Mouse (Mus musculus) embryonic facial prominence, embryonic 14.5 days (tissue): ENCODE data around the gene Trpv6. TPM values are rescaled to one million over a fixed set of nuclear protein-coding genes. Genes with fewer than 3 reads are reported as not detected.

ENCODE experiments used
- ATAC-seq: fragments of 200-750 bp; cut with Nextera tagmentation; 2 replicates; pipeline ENCODE4 v1.8.0; 2017; ENCODE audit warnings: low read depth, moderate number of reproducible peaks, moderate TSS enrichment
- DNase-seq: peaks from one replicate; pipeline ENCODE4 v3.0.0-alpha.2; 2015; ENCODE audit warnings: low spot score
- H3K27ac ChIP-seq: fragments of 300-500 bp; sonication (generic); replicated peaks from 2 replicates; pipeline ENCODE4 v1.5.1; 2014; ENCODE audit warnings: low read depth, mild to moderate bottlenecking, low read length, moderate library complexity
- H3K27me3 ChIP-seq: fragments of 300-500 bp; sonication (generic); replicated peaks from 2 replicates; pipeline ENCODE4 v1.6.1; 2014; ENCODE audit warnings: low read length; ENCODE audit not compliant: control insufficient read depth, insufficient read depth
- H3K36me3 ChIP-seq: fragments of 300-500 bp; sonication (generic); 2 replicates; pipeline ENCODE4 v1.6.1; 2014; ENCODE audit warnings: low read length, mixed read lengths; ENCODE audit not compliant: control insufficient read depth, insufficient read depth
- H3K4me1 ChIP-seq: fragments of 300-500 bp; sonication (generic); 2 replicates; pipeline ENCODE4 v1.6.1; 2014; ENCODE audit warnings: antibody characterized with exemption, low read length; ENCODE audit not compliant: control insufficient read depth, insufficient read depth
- H3K4me2 ChIP-seq: fragments of 300-500 bp; sonication (generic); 2 replicates; pipeline ENCODE4 v1.6.1; 2014; ENCODE audit warnings: low read depth, mild to moderate bottlenecking, low read length, moderate library complexity, mixed read lengths
- H3K4me3 ChIP-seq: fragments of 300-500 bp; sonication (generic); 2 replicates; pipeline ENCODE4 v1.5.1; 2014; ENCODE audit warnings: low read depth, mild to moderate bottlenecking, low read length
- H3K9ac ChIP-seq: fragments of 300-500 bp; sonication (generic); 2 replicates; pipeline ENCODE4 v1.6.1; 2014; ENCODE audit warnings: low read depth, mild to moderate bottlenecking, low read length, moderate library complexity, mixed read lengths
- H3K9me3 ChIP-seq: fragments of 300-500 bp; sonication (generic); 2 replicates; pipeline ENCODE4 v1.6.1; 2016; ENCODE audit warnings: low read length; ENCODE audit not compliant: control insufficient read depth
- WGBS: fragments of 180-500 bp; shearing (Covaris S2); extraction: QIAGEN DNeasy Blood & Tissue Kit; methylation state at CpG from one replicate; pipeline ENCODE4 v1.1.7; 2014; 5-methylcytosine and 5-hydroxymethylcytosine counted together
- polyA plus RNA-seq: library from polyadenylated mRNA; unstranded; fragments of >200 nt; fragmentation: Nextera tagmentation; extraction: Ambion mirVana; gene quantifications from 2 replicates; pipeline ENCODE4 v1.2.1, GENCODE M21; 2014

The Trpv6 gene
- polyA plus RNA-seq, 1 experiment from 2014 or later, result 0.67 TPM

DNA sequence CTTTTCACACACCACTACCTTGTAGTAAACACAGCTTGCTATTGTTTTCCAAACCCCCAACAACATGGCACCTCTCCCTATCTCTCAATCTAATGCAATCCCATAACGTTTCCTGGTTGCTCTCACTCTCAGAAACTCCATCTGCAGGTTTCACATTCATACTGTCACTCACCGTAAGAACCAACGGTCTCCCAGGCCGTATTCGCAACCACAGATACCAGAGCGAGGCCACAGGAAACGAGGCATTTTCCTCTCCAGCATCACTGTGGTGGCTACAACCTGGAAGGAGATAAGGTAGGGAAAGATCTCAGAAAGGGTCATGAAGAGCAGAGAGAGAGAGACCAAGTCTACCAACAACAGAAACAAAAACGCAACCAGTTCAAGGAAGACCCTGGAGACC is 18.4 kb upstream of the Trpv6 start:
- H3K4me2 ChIP-seq, result no peak overlapping the region
- no peak for ATAC-seq
- H3K4me1 ChIP-seq, result no peaks in the 10 kb centered on the region
- H3K27ac ChIP-seq, result no peak overlapping the region
- no peak overlapping the region for H3K9ac ChIP-seq
- H3K9me3 ChIP-seq, result no peaks in the 10 kb centered on the region
- no peak for DNase-seq
- H3K27me3 ChIP-seq, result no peaks in the 10 kb centered on the region
- no peak overlapping the region for H3K4me3 ChIP-seq
- WGBS, result 86% methylated on average over 8 of the region's 8 CpGs
- H3K36me3 ChIP-seq, result no peaks in the 10 kb centered on the region

- Histone ChIP-seq H3K9ac (no peak overlapping the region), H3K36me3 (no peaks in the 10 kb centered on the region), H3K4me3 (no peak overlapping the region), H3K4me1 (no peaks in the 10 kb centered on the region), H3K4me2 (no peak overlapping the region), H3K27ac (no peak overlapping the region), H3K9me3 (no peaks in the 10 kb centered on the region), H3K27me3 (no peaks in the 10 kb centered on the region)
- ATAC-seq, result no peak
- 94% methylated on average over 5 of the region's 5 CpGs for WGBS
- DNase-seq, result no peak
Measured at GRCm38 (mm10) chr6:41653173-41653572, 17.0 kb upstream of the Trpv6 start.

DNA sequence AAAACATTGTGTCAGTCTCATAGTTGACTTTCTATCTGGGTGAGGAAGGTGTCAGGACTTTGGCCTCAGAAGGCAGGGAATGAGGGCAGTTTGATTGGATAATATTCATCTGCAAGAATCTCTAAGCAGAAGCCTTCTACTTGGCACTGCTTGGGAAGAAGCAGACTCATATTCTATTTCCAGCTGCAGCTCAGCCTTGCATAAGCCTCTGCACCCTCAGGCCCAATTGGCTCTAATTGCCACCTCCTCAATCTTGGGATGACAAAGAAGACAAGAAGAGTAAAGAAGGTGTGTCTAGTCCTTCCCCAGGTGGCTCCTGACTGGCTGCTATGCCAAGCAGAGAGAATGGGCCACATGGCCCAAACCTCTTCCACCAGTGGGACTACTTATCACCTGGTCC is 10.5 kb upstream of the Trpv6 start:
- no peak for DNase-seq
- no peak overlapping the region for H3K9ac ChIP-seq
- no peaks in the 10 kb centered on the region for H3K27me3 ChIP-seq
- no peaks in the 10 kb centered on the region for H3K4me1 ChIP-seq
- no peak for ATAC-seq
- H3K4me2 ChIP-seq, result no peak overlapping the region
- H3K36me3 ChIP-seq, result no peaks in the 10 kb centered on the region
- no peak overlapping the region for H3K27ac ChIP-seq
- no peaks in the 10 kb centered on the region for H3K9me3 ChIP-seq
- no peak overlapping the region for H3K4me3 ChIP-seq

GRCm38 (mm10) chr6:41646220-41646619 is 10.0 kb upstream of the Trpv6 start:
- no peaks in the 10 kb centered on the region for H3K27me3 ChIP-seq
- no peaks in the 10 kb centered on the region for H3K4me1 ChIP-seq
- H3K9me3 ChIP-seq, result no peaks in the 10 kb centered on the region
- H3K4me3 ChIP-seq, result no peak overlapping the region
- ATAC-seq (no peak), DNase-seq (no peak)
- 84% methylated on average over 3 of the region's 3 CpGs for WGBS
- H3K36me3 ChIP-seq, result no peaks in the 10 kb centered on the region
- no peak overlapping the region for H3K27ac ChIP-seq
- H3K9ac ChIP-seq, result no peak overlapping the region
- no peak overlapping the region for H3K4me2 ChIP-seq

DNA sequence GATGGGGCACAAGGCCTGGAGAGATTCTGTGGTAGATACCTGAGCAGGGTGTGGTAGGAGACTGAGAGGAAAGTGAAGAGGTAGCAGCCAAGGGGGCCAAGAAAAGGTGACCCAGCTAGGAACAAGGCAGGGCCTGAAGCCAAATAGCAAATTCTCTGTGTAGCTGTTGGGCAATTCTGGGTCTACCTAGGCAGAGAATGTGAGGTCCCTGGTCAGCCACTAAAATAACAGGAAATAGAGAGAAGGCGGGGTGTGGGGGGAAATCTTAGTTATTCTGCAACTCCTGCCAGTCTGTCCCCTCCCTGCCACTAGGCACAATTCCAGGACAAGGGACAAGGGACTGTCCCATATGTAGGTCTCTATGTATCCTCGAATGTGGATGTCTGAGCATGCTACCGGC is 7.0 kb upstream of the Trpv6 start:
- Histone ChIP-seq H3K4me2 (no peak overlapping the region), H3K4me1 (no peaks in the 10 kb centered on the region), H3K9me3 (no peaks in the 10 kb centered on the region), H3K36me3 (no peaks in the 10 kb centered on the region), H3K9ac (no peak overlapping the region), H3K27me3 (no peaks in the 10 kb centered on the region), H3K27ac (no peak overlapping the region), H3K4me3 (no peak overlapping the region)
- DNase-seq (no peak), ATAC-seq (no peak)
- WGBS, result 86% methylated on average over 3 of the region's 3 CpGs

DNA sequence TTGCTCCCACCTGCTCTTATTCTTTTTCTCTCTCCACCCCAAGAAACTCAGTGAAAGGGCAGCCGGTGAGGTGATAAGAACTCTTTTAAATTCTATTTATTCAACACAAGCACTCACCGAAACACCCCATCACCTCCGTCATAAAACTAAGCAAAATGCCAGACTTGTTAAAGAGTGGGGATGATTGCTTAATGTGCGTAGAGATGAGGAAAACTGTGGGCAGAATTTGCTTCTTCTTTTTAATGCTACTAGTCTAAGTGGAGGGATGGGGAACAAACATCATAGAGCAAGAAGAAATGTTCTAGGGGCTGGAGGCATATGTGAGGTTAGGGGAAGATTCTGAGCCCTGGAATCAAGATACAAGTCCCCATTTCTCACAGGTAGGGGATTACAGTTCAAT is 6.6 kb upstream of the Trpv6 start:
- H3K4me2 ChIP-seq, result no peak overlapping the region
- DNase-seq, result no peak
- no peaks in the 10 kb centered on the region for H3K4me1 ChIP-seq
- no peak overlapping the region for H3K27ac ChIP-seq
- H3K4me3 ChIP-seq, result no peak overlapping the region
- WGBS, result 87% methylated on average over 4 of the region's 4 CpGs
- no peak for ATAC-seq
- no peak overlapping the region for H3K9ac ChIP-seq
- no peaks in the 10 kb centered on the region for H3K36me3 ChIP-seq
- H3K27me3 ChIP-seq, result no peaks in the 10 kb centered on the region
- no peaks in the 10 kb centered on the region for H3K9me3 ChIP-seq

DNA sequence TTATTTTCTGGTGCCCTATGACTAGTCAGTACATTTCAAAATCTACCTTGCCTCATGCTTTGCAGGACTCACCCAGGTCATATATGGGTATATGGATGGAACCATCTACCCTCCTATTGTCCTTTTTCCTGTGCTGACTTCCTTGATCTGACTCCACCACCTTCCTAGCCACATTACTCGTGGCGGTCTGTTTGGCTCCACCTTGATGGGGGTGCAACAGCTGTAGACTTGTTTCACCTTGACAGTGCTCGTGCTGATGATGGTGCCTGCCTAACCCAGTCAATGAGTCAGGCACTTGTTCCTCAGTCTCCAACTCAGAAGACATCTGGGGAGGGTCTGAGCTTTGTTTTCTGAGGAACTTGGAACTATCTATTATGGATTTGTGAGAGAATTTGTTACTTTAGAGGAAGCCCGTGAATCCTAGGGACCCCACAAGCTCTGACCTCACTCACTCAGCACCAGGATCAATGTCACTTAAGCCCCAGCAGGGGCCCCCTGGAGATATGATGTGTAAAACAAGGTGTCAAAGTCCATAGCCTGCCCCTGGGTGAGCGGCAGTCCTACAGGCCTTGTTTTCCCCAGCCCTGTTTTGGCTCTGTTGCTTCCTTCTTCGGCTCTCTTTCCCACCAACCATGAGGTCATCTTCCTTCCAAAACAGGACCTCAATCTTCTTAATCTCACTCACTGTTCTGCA is 5.1 kb upstream of the Trpv6 start:
- Histone ChIP-seq H3K4me1 (no peaks in the 10 kb centered on the region), H3K27me3 (no peaks in the 10 kb centered on the region), H3K9ac (no peak overlapping the region), H3K4me3 (no peak overlapping the region), H3K27ac (no peak overlapping the region), H3K36me3 (no peaks in the 10 kb centered on the region), H3K4me2 (no peak overlapping the region), H3K9me3 (no peaks in the 10 kb centered on the region)
- ATAC-seq (no peak), DNase-seq (no peak)
- WGBS, result 80% methylated on average over 6 of the region's 6 CpGs

DNA sequence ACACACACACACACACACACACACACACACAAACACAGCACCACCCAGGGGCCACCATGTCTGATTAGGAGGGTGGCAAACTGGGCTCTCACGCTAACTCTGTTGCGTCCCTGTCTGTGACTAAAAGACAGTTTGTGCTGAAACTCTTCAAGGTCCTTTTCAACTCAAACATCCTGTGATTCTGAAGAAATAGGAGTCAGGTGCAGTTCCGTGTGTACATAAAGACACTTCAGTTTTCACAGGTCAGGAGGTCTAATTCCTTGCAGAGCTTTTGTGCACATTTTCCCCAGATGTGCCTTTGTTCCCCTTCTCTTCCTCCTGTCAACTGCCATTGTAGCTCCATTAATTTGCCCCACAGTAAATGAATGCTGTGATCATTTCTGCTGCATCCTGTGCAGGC is 4.2 kb upstream of the Trpv6 start:
- H3K27ac ChIP-seq, result no peak overlapping the region
- no peaks in the 10 kb centered on the region for H3K9me3 ChIP-seq
- no peak overlapping the region for H3K9ac ChIP-seq
- WGBS, result 42% methylated on average over 3 of the region's 3 CpGs
- H3K4me1 ChIP-seq, result no peaks in the 10 kb centered on the region
- no peaks in the 10 kb centered on the region for H3K36me3 ChIP-seq
- no peaks in the 10 kb centered on the region for H3K27me3 ChIP-seq
- DNase-seq (no peak), ATAC-seq (no peak)
- H3K4me2 ChIP-seq, result no peak overlapping the region
- no peak overlapping the region for H3K4me3 ChIP-seq

DNA sequence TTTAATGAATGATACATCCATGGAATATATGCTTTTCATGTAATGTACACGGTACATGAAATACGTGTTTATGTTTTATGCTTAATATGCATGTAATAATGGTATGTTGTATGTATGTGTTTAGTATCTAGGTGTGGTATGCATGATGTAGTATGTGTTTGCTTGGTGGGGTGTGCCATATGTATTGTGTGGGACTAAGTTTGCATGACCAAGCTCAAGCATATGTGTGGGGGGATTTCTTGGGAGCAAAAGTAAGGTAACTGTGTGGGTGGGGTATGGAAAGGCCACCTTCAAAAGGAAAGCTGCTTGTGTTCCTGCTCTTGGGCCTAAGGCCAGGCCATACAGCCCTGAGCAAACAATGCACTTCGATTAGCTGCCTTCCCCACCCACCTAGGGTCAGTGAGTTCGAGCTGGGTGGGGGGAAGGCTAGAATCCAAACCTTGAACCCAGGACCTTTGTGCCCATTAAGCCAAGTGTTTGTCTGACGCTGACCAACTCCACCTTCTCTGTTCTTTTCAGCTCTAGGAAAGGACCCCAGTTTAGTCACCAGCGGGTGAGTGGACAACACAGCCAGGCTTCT is 1.8 kb upstream of the Trpv6 start:
- no peak for DNase-seq
- no peak for ATAC-seq
- 75% methylated on average over 6 of the region's 6 CpGs for WGBS

More for the DNA sequence above, 1.8 kb upstream of the Trpv6 start:
- no peaks in the 10 kb centered on the region for H3K27me3 ChIP-seq
- no peaks in the 10 kb centered on the region for H3K36me3 ChIP-seq
- no peak overlapping the region for H3K27ac ChIP-seq
- no peak overlapping the region for H3K4me2 ChIP-seq
- no peaks in the 10 kb centered on the region for H3K9me3 ChIP-seq
- H3K4me3 ChIP-seq, result no peak overlapping the region
- H3K9ac ChIP-seq, result no peak overlapping the region
- H3K4me1 ChIP-seq, result no peaks in the 10 kb centered on the region
